Mouse (Mus musculus) NIH3T3 (cell line): Measurements from ENCODE around the gene H2-Ab1.

ENCODE experiments used
- DNase-seq: peaks from one replicate; pipeline ENCODE4 v3.0.0-alpha.2; 2012; ENCODE audit warnings: low read depth

The H2-Ab1 gene

GRCm38 (mm10) chr17:34239601-34240041 lies 17.9 kb upstream of the H2-Ab1 start:
- DNase-seq = no peak

- DNase-seq = no peak
Measured at GRCm38 (mm10) chr17:34240366-34240765, 17.1 kb upstream of the H2-Ab1 start.

GRCm38 (mm10) chr17:34240916-34241315 lies 16.6 kb upstream of the H2-Ab1 start:
- no peak for DNase-seq

GRCm38 (mm10) chr17:34244656-34245055 lies 12.8 kb upstream of the H2-Ab1 start:
- no peak for DNase-seq

GRCm38 (mm10) chr17:34247047-34247446 lies 10.4 kb upstream of the H2-Ab1 start:
- no peak for DNase-seq

- no peak for DNase-seq
Measured at GRCm38 (mm10) chr17:34248764-34249163, 8.7 kb upstream of the H2-Ab1 start.

GRCm38 (mm10) chr17:34249361-34249760 lies 8.1 kb upstream of the H2-Ab1 start:
- DNase-seq = no peak

GRCm38 (mm10) chr17:34249878-34250277 lies 7.6 kb upstream of the H2-Ab1 start:
- peak; percentile 69 for DNase-seq

- no peak for DNase-seq
Measured at GRCm38 (mm10) chr17:34251666-34252065, 5.8 kb upstream of the H2-Ab1 start.

GRCm38 (mm10) chr17:34256501-34256900 lies 988 bp upstream of the H2-Ab1 start:
- DNase-seq = no peak

- peak; percentile 34 for DNase-seq
Measured at GRCm38 (mm10) chr17:34260551-34260950, 3.1 kb downstream of the H2-Ab1 start.

- DNase-seq = peak; percentile 76
Measured at GRCm38 (mm10) chr17:34261502-34261901, 4.0 kb downstream of the H2-Ab1 start.

GRCm38 (mm10) chr17:34263068-34263467 lies 5.6 kb downstream of the H2-Ab1 start:
- DNase-seq = peak; percentile 71

- no peak for DNase-seq
Measured at GRCm38 (mm10) chr17:34263811-34264371, 6.4 kb downstream of the H2-Ab1 start.

- DNase-seq = no peak
Measured at GRCm38 (mm10) chr17:34264452-34265351, 7.2 kb downstream of the H2-Ab1 start.

GRCm38 (mm10) chr17:34268262-34268661 lies 10.8 kb downstream of the H2-Ab1 start:
- DNase-seq = no peak

GRCm38 (mm10) chr17:34268748-34269147 lies 11.3 kb downstream of the H2-Ab1 start:
- no peak for DNase-seq

GRCm38 (mm10) chr17:34269817-34270216 lies 12.3 kb downstream of the H2-Ab1 start:
- no peak for DNase-seq

GRCm38 (mm10) chr17:34270230-34270629 lies 12.7 kb downstream of the H2-Ab1 start:
- no peak for DNase-seq

GRCm38 (mm10) chr17:34270940-34271339 lies 13.5 kb downstream of the H2-Ab1 start:
- DNase-seq = no peak

- DNase-seq = no peak
Measured at GRCm38 (mm10) chr17:34272102-34272501, 14.6 kb downstream of the H2-Ab1 start.

- no peak for DNase-seq
Measured at GRCm38 (mm10) chr17:34280499-34281038, 23.1 kb downstream of the H2-Ab1 start.

- no peak for DNase-seq
Measured at GRCm38 (mm10) chr17:34281836-34282235, 24.3 kb downstream of the H2-Ab1 start.
